Mouse (Mus musculus): Measurements from ENCODE around the gene Slc25a35. TPM values are rescaled to one million over a fixed set of nuclear protein-coding genes. Genes with fewer than 3 reads are reported as not detected.

Slc25a35 gene
- total RNA-seq (2021) (1 to 10 TPM; 4.2 to 5.3 TPM), polyA plus RNA-seq (2012; rRNA removed) (21.6 and 24.2 TPM in 2 replicates)
- long read RNA-seq, partial matches to known transcripts, result 0 of 4 reads
- long read RNA-seq, other reads (novel, unspliced or antisense), result 1 of 4 reads

DNA sequence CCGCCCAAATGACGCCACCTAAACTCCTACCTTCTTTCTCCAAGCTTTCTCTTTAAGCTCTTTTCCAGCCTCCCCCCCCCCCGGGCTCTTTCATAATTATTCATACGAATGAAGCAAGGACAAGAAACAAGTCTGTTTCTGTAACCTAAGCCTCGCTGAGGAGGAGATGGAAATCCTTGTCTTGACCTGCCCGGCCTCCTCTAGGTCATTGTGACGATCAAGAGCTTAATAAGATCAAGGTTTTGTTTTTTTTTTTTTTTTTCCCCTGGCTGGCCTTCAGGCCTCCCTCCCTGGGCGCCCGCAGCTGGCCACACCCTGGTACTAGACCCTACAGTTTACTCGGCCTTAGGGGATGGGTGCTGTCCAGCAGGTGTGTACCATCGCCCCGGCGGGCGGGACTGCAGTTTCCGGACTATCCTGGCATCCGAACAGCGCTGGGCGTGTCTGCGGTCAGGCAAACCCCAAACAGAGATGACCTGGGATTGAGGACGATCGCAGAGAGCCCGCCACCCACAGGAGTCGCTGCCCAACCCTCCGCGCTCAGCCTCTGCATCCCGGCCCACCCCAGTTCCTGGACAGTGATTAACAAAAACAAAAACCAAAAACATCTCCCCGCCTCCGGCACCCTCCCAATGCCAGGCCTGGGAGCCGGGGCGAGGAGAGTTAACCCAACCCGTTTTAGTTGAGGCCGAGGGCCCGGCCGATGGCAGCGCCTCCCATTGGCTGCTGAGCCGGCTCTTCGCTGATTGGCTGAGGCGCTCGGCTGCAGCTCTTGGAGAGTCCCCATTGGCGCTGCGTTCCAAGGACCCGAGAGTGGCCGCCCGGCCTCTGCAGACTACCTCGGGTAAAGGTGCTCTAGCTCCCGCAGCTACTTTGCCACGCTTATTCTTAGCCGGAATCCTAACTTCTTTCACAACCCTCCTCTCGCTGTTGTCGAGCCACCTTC lies at the start of gene Slc25a35:
Gene Slc25a35, plus strand, starts transcription at position 795 of the 946 bp plus-strand sequence.
- Histone ChIP-seq H3K27me3 (ENCODE audit: control insufficient read depth, insufficient read depth, low read length) (no peaks in the 10 kb centered on the region), H3K79me2 (replicated peaks; ENCODE audit: control insufficient read depth, insufficient read depth, low read length) (no peaks in the 10 kb centered on the region), H3K27ac (peak within 1 kb of the TSS; percentile 80), H3K4me3 (peak within 1 kb of the TSS; percentile 59), H3K4me1 (ENCODE audit: control insufficient read depth, insufficient read depth, low read length) (peaks cover 4% of the 10 kb centered on the region), H3K9ac (ENCODE audit: low read depth, low read length) (peak within 1 kb of the TSS; percentile 64), H3K36me3 (ENCODE audit: control insufficient read depth, insufficient read depth, low read length) (no peaks in the 10 kb centered on the region)
- intact Hi-C loops (cut with DNase I), result loop anchor here (2.0 to 5.0 kb wide), 3 partner anchors 15 to 155 kb away; partner anchors contain the start of genes 9130213A22Rik and Hes7
- DNase-seq, result peak; percentile 91 to 95
- WGBS, result under 1% methylated on average over 50 of the region's 50 CpGs
- TF ChIP-seq EP300 (IDR thresholded peaks at IDR 0.05; ENCODE audit: insufficient read depth, low read depth, low read length) (no peak), CTCF (IDR thresholded peaks at IDR 0.05) (peak; percentile 50), POLR2A (IDR thresholded peaks at IDR 0.05; ENCODE audit: insufficient read depth, low read depth, low read length) (peak; percentile 60; the same call in 1 of the 2 replicates)

DNA sequence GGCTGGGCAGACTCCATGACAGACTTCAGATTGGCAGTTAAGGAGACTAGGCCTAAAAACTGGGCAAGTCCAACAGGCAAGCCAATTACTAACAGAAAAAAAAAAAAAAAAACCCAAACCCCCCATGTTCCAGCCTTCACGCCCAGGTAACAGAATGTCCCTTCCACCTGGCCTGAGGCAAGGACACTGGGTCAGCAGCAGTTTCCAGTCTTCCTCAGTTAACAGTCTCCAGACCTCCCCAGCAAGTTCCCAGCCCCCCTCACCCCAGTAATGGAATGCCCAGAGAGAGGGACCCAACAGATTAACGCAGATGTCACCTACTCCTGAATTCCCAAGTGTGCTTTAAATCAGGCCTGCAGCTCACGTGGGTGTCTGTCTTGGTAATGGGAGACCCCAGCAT lies 44.7 kb upstream of the Slc25a35 start:
- intact Hi-C loops (cut with DNase I), result no loop called here
- WGBS, result 82% methylated on average over 3 of the region's 3 CpGs

GRCm38 (mm10) chr11:68924749-68925148 lies 43.2 kb upstream of the Slc25a35 start:
- DNase-seq, result no peak
- 95% methylated on average over 2 of the region's 2 CpGs for WGBS
- no peaks in the 10 kb centered on the region for H3K4me1 ChIP-seq (ENCODE audit: control insufficient read depth, insufficient read depth, low read length)
- no peak overlapping the region for H3K4me3 ChIP-seq
- no peaks in the 10 kb centered on the region for H3K27me3 ChIP-seq (ENCODE audit: control insufficient read depth, insufficient read depth, low read length)
- no peak overlapping the region for H3K27ac ChIP-seq
- TF ChIP-seq CTCF (IDR thresholded peaks at IDR 0.05) (no peak), POLR2A (IDR thresholded peaks at IDR 0.05; ENCODE audit: insufficient read depth, low read depth, low read length) (no peak), EP300 (IDR thresholded peaks at IDR 0.05; ENCODE audit: insufficient read depth, low read depth, low read length) (no peak)
- H3K79me2 ChIP-seq (replicated peaks; ENCODE audit: control insufficient read depth, insufficient read depth, low read length), result no peaks in the 10 kb centered on the region
- H3K36me3 ChIP-seq (ENCODE audit: control insufficient read depth, insufficient read depth, low read length), result no peaks in the 10 kb centered on the region
- intact Hi-C loops (cut with DNase I), result no loop called here
- H3K9ac ChIP-seq (ENCODE audit: low read depth, low read length), result no peak overlapping the region

More for the DNA sequence above, 44.7 kb upstream of the Slc25a35 start:
- Histone ChIP-seq H3K27me3 (ENCODE audit: control insufficient read depth, insufficient read depth, low read length) (no peaks in the 10 kb centered on the region), H3K9ac (ENCODE audit: low read depth, low read length) (no peak overlapping the region), H3K27ac (no peak overlapping the region), H3K4me1 (ENCODE audit: control insufficient read depth, insufficient read depth, low read length) (no peaks in the 10 kb centered on the region), H3K36me3 (ENCODE audit: control insufficient read depth, insufficient read depth, low read length) (no peaks in the 10 kb centered on the region), H3K4me3 (no peak overlapping the region), H3K79me2 (replicated peaks; ENCODE audit: control insufficient read depth, insufficient read depth, low read length) (no peaks in the 10 kb centered on the region)
- no peak for DNase-seq
- TF ChIP-seq CTCF (IDR thresholded peaks at IDR 0.05), result no peak

GRCm38 (mm10) chr11:68926981-68927380 lies 41.0 kb upstream of the Slc25a35 start, which contains the start of gene Odf4:
Gene Odf4, minus strand, starts transcription at chr11:68927081.
- no peak within 1 kb of the TSS for H3K9ac ChIP-seq (ENCODE audit: low read depth, low read length)
- no peaks in the 10 kb centered on the region for H3K36me3 ChIP-seq (ENCODE audit: control insufficient read depth, insufficient read depth, low read length)
- TF ChIP-seq CTCF (IDR thresholded peaks at IDR 0.05) (no peak), EP300 (IDR thresholded peaks at IDR 0.05; ENCODE audit: insufficient read depth, low read depth, low read length) (no peak), POLR2A (IDR thresholded peaks at IDR 0.05; ENCODE audit: insufficient read depth, low read depth, low read length) (no peak)
- no peaks in the 10 kb centered on the region for H3K27me3 ChIP-seq (ENCODE audit: control insufficient read depth, insufficient read depth, low read length)
- H3K27ac ChIP-seq, result no peak within 1 kb of the TSS
- no peak for DNase-seq
- H3K4me1 ChIP-seq (ENCODE audit: control insufficient read depth, insufficient read depth, low read length), result no peaks in the 10 kb centered on the region
- no peak within 1 kb of the TSS for H3K4me3 ChIP-seq
- intact Hi-C loops (cut with DNase I), result no loop called here
- WGBS, result 74% methylated on average over 3 of the region's 3 CpGs
- no peaks in the 10 kb centered on the region for H3K79me2 ChIP-seq (replicated peaks; ENCODE audit: control insufficient read depth, insufficient read depth, low read length)

- Histone ChIP-seq H3K27me3 (ENCODE audit: control insufficient read depth, insufficient read depth, low read length) (no peaks in the 10 kb centered on the region), H3K4me3 (no peak overlapping the region), H3K4me1 (ENCODE audit: control insufficient read depth, insufficient read depth, low read length) (no peaks in the 10 kb centered on the region), H3K9ac (ENCODE audit: low read depth, low read length) (no peak overlapping the region), H3K79me2 (replicated peaks; ENCODE audit: control insufficient read depth, insufficient read depth, low read length) (no peaks in the 10 kb centered on the region), H3K27ac (no peak overlapping the region), H3K36me3 (ENCODE audit: control insufficient read depth, insufficient read depth, low read length) (no peaks in the 10 kb centered on the region)
- 67% methylated on average over 6 of the region's 6 CpGs for WGBS
- no peak for TF ChIP-seq EP300 (IDR thresholded peaks at IDR 0.05; ENCODE audit: insufficient read depth, low read depth, low read length)
- no peak for TF ChIP-seq POLR2A (IDR thresholded peaks at IDR 0.05; ENCODE audit: insufficient read depth, low read depth, low read length)
- TF ChIP-seq CTCF (IDR thresholded peaks at IDR 0.05), result no peak
- DNase-seq, result no peak
- intact Hi-C loops (cut with DNase I), result no loop called here
These were observed 38.0 kb upstream of the Slc25a35 start for GRCm38 (mm10) chr11:68929947-68930346.

All from heart, adult 2 months (tissue).